Mouse (Mus musculus): ENCODE measurements at regions not wholly inside any gene's neighbourhood (a gene's known extent, or its start where the extent isn't known, plus 50 kb on each side); places are given as distances from the start of the nearest gene placed in this dataset.

DNA sequence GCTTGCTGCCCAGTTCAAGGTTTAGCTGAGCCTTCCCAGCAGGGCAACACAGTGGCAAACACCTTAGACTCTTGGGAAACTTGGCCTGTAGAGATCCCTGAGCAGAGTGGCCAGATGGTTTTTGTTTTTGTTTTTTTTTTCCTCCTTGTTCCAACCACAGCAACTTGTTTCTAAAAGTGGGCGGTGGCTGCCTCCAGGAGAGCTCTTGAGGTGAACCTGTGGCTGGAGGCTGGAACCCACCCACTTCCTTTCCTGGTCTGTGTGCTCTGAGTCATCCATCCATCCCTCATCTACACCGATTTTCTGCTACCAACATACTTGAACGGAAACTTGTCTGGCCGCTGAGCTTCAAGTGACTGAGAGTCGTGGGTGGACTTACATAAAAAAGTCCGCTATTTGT lies 107.4 kb upstream of the Fut8 start:
- TF ChIP-seq CTCF (IDR thresholded peaks at IDR 0.05; ENCODE audit: control insufficient read depth, insufficient read depth, insufficient replicate concordance, low read depth, low read length) = no peak
- no peak for TF ChIP-seq POLR2A (IDR thresholded peaks at IDR 0.05; ENCODE audit: control insufficient read depth, low read depth, low read length)
